14 mouse cellular contexts compared by ENCODE assay signal in the genomic region with DNA sequence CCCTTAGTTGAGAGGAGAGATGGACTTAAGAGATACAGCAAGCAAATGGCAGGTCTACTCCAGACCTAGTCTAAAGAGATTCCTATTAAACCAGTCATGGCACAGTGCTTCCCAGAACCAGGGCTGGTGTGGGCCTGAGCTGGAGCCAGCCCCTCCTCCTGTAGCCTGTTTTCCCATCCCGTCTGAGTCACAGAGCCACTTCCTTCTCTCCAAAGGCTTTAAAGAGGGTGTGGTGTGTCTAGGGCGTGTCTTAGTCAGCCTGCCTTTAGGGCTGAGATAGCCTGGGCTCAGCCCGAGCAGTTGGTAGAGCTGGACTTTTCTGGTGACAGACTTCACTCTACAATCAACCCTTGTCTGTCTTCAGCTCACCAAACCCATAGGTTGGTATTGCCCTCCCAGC. TPM values are rescaled to one million over a fixed set of nuclear protein-coding genes. Genes with fewer than 3 reads are reported as not detected.
A peak's percentile ranks its signal among the peaks of the same experiment; 100 is the strongest.
DNase-seq lines count a peak whose midpoint lies in the region; ATAC-seq and TF ChIP-seq lines count a peak whose summit lies in the region.
"Had no signal": no experiment of that assay in that cellular context is flagged by ENCODE, and none has a peak within 500 bp of the region (broad histone marks: within the 10 kb centered on the region; RNA-seq: fewer than 3 reads in every experiment).

No protein-coding gene starts in this region.

- H3K36me3 ChIP-seq in intestine, embryonic 16.5 days (ENCODE audit: control insufficient read depth, insufficient read depth, low read length): peaks cover 12% of the 10 kb centered on the region; the same call in 1 of the 2 replicates
- H3K36me3 ChIP-seq in hindbrain, embryonic 12.5 days: peaks cover 91% of the 10 kb centered on the region

- 58% methylated on average over 3 of the region's 3 CpGs for WGBS in intestine, embryonic 16.5 days
- 78% methylated on average over 3 of the region's 3 CpGs for WGBS in hindbrain, embryonic 12.5 days

- no peak overlapping the region for H3K4me3 ChIP-seq in gastrocnemius, adult 2 months
- no peak overlapping the region for H3K4me3 ChIP-seq in intestine, embryonic 16.5 days (ENCODE audit: low read length)
- H3K4me3 ChIP-seq in hindbrain, embryonic 12.5 days: no peak overlapping the region
- H3K4me3 ChIP-seq: heart, embryonic 15.5 days; midbrain, embryonic 15.5 days had no signal

- peak; percentile 64 for DNase-seq in gastrocnemius, adult 2 months
- no peak for DNase-seq in gastrocnemius, postnatal 4 days (ENCODE audit: low spot score in 2 of 2)
- DNase-seq in 3T3-L1 (ENCODE audit: low read depth, low spot score) (peak; percentile 98), adipocyte (ENCODE audit: low spot score) (peak; percentile 55)
- no peak for DNase-seq in embryo, embryonic 11 days
- DNase-seq in yolk sac, embryonic 10.5 days (ENCODE audit: low spot score): no peak
- DNase-seq: adrenal gland, postnatal 10 days; kidney, adult 18-20 months had no signal

- H3K9me3 ChIP-seq in intestine, embryonic 16.5 days (ENCODE audit: control insufficient read depth, low read length): no peaks in the 10 kb centered on the region
- H3K9me3 ChIP-seq in hindbrain, embryonic 12.5 days (replicated peaks): no peaks in the 10 kb centered on the region
- H3K9me3 ChIP-seq: heart, embryonic 15.5 days; midbrain, embryonic 15.5 days had no signal

- intact Hi-C loops in gastrocnemius, adult 2 months (cut with DNase I): loop anchor here (10.0 kb wide), 1 partner anchor 238 kb away; no protein-coding TSS in a partner anchor

- H3K4me1 ChIP-seq in intestine, embryonic 16.5 days (ENCODE audit: control insufficient read depth, insufficient read depth, low read length): peaks cover 13% of the 10 kb centered on the region
- no peaks in the 10 kb centered on the region for H3K4me1 ChIP-seq in hindbrain, embryonic 12.5 days
- H3K4me1 ChIP-seq: midbrain, embryonic 15.5 days had no signal

- no peak overlapping the region for H3K9ac ChIP-seq in intestine, embryonic 16.5 days (ENCODE audit: low read depth, low read length)
- no peak overlapping the region for H3K9ac ChIP-seq in hindbrain, embryonic 12.5 days
- H3K9ac ChIP-seq: heart, embryonic 15.5 days; midbrain, embryonic 15.5 days had no signal

- H3K27me3 ChIP-seq in intestine, embryonic 16.5 days (replicated peaks; ENCODE audit: control insufficient read depth, insufficient read depth, low read length): no peaks in the 10 kb centered on the region
- no peaks in the 10 kb centered on the region for H3K27me3 ChIP-seq in hindbrain, embryonic 12.5 days
- H3K27me3 ChIP-seq: heart, embryonic 15.5 days; midbrain, embryonic 15.5 days had no signal

- peak; percentile 56; the same call in 1 of the 2 replicates for ATAC-seq in intestine, embryonic 16.5 days
- ATAC-seq in hindbrain, embryonic 12.5 days (ENCODE audit: low FRiP score): no peak
- ATAC-seq: CD4-positive, CD25-positive, alpha-beta regulatory T cell, adult 4 months; forebrain, embryonic 14.5 days; midbrain, embryonic 15.5 days had no signal

- H3K27ac ChIP-seq in gastrocnemius, adult 2 months: peak overlapping the region; percentile 54
- no peak overlapping the region for H3K27ac ChIP-seq in intestine, embryonic 16.5 days (ENCODE audit: low read length)
- no peak overlapping the region for H3K27ac ChIP-seq in hindbrain, embryonic 12.5 days
- H3K27ac ChIP-seq: heart, embryonic 15.5 days; midbrain, embryonic 15.5 days had no signal

- no peak overlapping the region for H3K4me2 ChIP-seq in intestine, embryonic 16.5 days (ENCODE audit: low read depth, low read length)
- H3K4me2 ChIP-seq in hindbrain, embryonic 12.5 days (replicated peaks): no peak overlapping the region
- H3K4me2 ChIP-seq: heart, embryonic 15.5 days; midbrain, embryonic 15.5 days had no signal

- no peak for TF ChIP-seq CTCF in gastrocnemius, adult 2 months (IDR thresholded peaks at IDR 0.05)

RNA-seq across cellular contexts. Expression of a gene that starts 36.6 kb away (rescaled TPM):
- total RNA-seq in gastrocnemius, adult 2 months (2021): 10 to 100 TPM; 24.0 to 27.8 TPM
- 10 to 100 TPM; 89.2 to 90.6 TPM for total RNA-seq in gastrocnemius, postnatal 4 days (2021)
- 64.7 and 70.5 TPM in 2 replicates for polyA plus RNA-seq in intestine, embryonic 16.5 days (2015; fragmentation: Nextera tagmentation; extraction: Ambion mirVana)
- 164 and 183 TPM in 2 replicates for polyA plus RNA-seq in hindbrain, embryonic 12.5 days (2016; fragmentation: Nextera tagmentation; extraction: Ambion mirVana)

Comparison
In these comparisons a context has a peak if more than half of its experiments do, and no peak if none do; other contexts are left out.
1. DNase-seq: peak in gastrocnemius, adult 2 months (single experiment), 3T3-L1 (single experiment) and adipocyte (single experiment); none in gastrocnemius, postnatal 4 days (0 of 2), embryo, embryonic 11 days (single experiment) and yolk sac, embryonic 10.5 days (single experiment).